Mouse (Mus musculus) sigmoid colon, adult 10 weeks (tissue): ENCODE results near the gene Yeats4. TPM values are rescaled to one million over a fixed set of nuclear protein-coding genes. Genes with fewer than 3 reads are reported as not detected.

Experiments
- polyA plus RNA-seq: library from polyadenylated mRNA; stranded (reverse); fragments of 350-450 nt; fragmentation: Illumina TruSeq; extraction: RNeasy Lipid Tissue Mini Kit (QIAGEN cat#74804); gene quantifications from one replicate; pipeline ENCODE4 v1.2.3, GENCODE M21; 2014; ENCODE audit warnings: low read depth, low replicate concordance

Yeats4 gene
- polyA plus RNA-seq = 70.3 TPM

DNA sequence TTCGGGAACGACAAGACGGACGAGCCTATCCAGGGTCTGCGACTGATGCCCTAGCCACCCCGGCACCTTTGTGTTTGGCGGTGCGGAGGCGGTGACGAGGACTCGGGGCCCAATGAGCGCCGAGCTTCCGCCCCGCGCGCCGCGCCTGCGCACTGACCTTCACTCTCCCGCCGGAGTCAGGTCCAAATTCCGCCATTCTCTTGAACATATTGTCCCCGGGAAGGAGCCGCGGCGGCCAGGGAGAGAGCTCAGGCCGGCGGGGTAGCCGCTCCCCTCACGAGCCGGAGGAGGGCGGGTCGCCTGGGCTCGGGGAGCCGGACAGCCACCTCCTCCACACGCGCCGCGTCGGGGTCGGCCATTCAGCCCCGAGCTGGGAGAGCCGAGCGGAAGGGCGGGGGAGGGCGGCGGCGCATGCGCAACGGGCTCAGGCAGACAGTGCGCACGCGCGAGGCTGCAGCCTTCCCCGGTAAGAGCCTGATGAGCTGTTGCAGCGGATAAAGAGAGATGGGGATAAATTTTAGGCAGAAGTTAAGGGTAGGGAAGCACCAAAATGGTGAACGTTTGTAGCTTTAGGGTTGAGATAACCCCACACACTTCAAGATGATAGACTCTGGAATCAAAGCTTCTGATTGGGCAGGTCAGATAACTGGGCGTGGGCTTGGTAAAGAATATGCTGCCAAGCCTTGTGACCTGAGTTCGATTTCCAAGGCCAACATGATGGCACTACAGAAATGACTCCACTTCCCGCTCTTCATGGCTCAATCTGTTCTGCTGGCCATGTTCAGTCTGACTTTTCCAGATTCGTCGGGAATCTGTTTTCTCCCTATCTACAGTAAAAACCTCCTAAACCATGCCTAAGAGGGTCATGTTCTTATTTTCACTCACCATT, at the start of gene Yeats4:
Gene Yeats4, minus strand, starts transcription at position 406 of the 889 bp plus-strand sequence.

DNA sequence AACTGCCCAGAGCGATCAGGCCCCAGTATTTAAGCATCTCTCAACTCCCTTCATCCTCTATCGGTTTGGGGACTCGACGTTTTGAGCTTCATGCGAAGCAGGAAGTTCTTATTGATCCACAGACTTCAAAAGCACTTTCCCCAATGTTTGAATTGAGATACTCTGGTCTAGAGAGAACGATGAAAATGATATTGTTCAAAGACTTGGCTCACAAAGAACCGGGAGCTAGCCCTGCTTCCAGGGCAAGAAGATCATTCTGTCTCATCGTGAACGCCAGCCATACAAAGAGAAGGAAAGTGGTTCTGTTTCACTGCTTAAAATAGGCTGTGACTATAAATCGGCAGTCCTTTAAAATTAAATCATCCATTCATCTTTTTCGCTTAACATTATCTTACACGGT, 14.3 kb upstream of the Yeats4 start, which contains the start of gene 9530003J23Rik:
Gene 9530003J23Rik, minus strand, starts transcription at position 101 of the 400 bp plus-strand sequence.

Other genes starting within 250 kb of the Yeats4 start
- not detected for gene Best3, start 238.2 kb downstream of the Yeats4 start, polyA plus RNA-seq
- gene Lrrc10, start 179.2 kb downstream of the Yeats4 start, polyA plus RNA-seq = not detected
- 200 TPM for gene Cct2, start 160.7 kb downstream of the Yeats4 start, polyA plus RNA-seq
- gene Frs2, start 76.0 kb downstream of the Yeats4 start, polyA plus RNA-seq = 46.7 TPM
- not detected for gene 9530003J23Rik, start 14.2 kb upstream of the Yeats4 start, polyA plus RNA-seq
- gene Lyz2, start 57.8 kb upstream of the Yeats4 start, polyA plus RNA-seq = 279 TPM
- 24.5 TPM for gene Lyz1, start 68.4 kb upstream of the Yeats4 start, polyA plus RNA-seq
- gene Cpsf6, start 155.5 kb upstream of the Yeats4 start, polyA plus RNA-seq = 142 TPM